Mouse (Mus musculus) liver, postnatal 0 days (tissue): ENCODE measurements at regions not wholly inside any gene's neighbourhood (a gene's known extent, or its start where the extent isn't known, plus 50 kb on each side); places are given as distances from the start of the nearest gene placed in this dataset.
A peak's percentile ranks its signal among the peaks of the same experiment; 100 is the strongest.

Experiments used
- CTCF ChIP-seq: sonication (generic); IDR thresholded peaks from 2 replicates; pipeline ENCODE4 v1.5.1; 2016; ENCODE audit warnings: antibody characterized with exemption, low read depth
- EP300 ChIP-seq: IDR thresholded peaks from 2 replicates; pipeline ENCODE4 v1.6.1; 2016; ENCODE audit warnings: antibody characterized with exemption, low read depth, mild to moderate bottlenecking

DNA sequence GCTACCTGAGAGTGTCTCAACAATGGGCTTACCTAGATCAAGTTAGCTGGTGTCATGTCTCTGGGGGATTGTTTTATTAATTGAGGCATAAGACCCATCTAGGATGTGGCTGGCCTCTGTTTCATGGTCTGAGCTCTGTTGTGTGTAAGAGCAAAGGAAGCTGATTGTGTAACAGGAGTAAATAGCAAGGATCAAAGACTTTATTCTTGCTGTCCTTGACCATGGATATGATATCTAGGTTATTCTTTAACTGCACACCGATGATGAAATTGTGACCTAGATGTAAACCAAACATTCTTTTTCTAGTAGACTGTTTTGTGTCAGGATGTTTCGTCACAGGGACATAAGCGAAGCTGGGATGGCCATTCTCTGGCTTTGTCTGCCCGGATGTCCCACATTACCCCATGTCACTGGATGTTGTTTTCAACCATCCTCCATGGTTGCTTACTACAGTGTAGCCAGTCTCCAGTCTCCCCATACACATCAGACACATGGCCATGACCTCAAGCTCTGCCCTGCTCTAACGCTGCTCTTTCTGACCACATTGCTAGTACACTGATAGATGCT lies 1210.5 kb downstream of the Defb40 start:
- TF ChIP-seq EP300 (peak; percentile 58; the same call in 1 of the 2 replicates), CTCF (no peak)
